Mouse (Mus musculus): ENCODE data around the gene Npas4. TPM values are rescaled to one million over a fixed set of nuclear protein-coding genes. Genes with fewer than 3 reads are reported as not detected.
"Not testable (repeated sequence)": the region's sequence is repeated elsewhere in the genome, so short reads cannot be mapped to it uniquely, and the experiment has no call there.

Gene Npas4
- polyA plus RNA-seq, 1 experiment from 2014 or later = 0.14 TPM

DNA sequence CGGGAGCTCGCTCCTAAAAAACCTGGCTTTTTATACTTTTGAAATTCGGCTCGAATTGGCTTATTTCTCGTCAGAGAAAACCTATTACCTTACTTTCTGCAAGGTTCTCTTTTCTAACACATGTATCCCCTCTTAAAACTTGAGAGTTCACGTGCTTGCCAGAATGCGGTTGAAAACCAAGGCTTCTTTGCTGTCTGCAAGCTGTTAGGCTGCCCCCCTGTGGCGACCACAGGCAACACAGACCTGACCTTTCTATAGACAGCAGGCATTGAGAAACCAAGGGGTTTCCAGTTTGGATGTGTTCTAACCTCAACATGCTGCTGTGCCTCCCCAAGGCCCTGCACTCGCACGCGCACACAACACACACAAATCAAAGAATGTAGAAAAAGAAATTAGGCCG, 26.7 kb upstream of the Npas4 start:
- Histone ChIP-seq H3K27me3 (no peaks in the 10 kb centered on the region), H3K9me3 (no peaks in the 10 kb centered on the region), H3K4me3 (replicated peaks) (no peak overlapping the region), H3K4me1 (peaks cover 5% of the 10 kb centered on the region; the same call in 1 of the 2 replicates), H3K27ac (no peak overlapping the region), H3K36me3 (replicated peaks) (no peaks in the 10 kb centered on the region), H3K9ac (no peak overlapping the region; the same call in 1 of the 2 replicates), H3K4me2 (no peak overlapping the region)
- WGBS = 24% methylated on average over 12 of the region's 12 CpGs
- no peak for ATAC-seq (ENCODE audit: low FRiP score)

DNA sequence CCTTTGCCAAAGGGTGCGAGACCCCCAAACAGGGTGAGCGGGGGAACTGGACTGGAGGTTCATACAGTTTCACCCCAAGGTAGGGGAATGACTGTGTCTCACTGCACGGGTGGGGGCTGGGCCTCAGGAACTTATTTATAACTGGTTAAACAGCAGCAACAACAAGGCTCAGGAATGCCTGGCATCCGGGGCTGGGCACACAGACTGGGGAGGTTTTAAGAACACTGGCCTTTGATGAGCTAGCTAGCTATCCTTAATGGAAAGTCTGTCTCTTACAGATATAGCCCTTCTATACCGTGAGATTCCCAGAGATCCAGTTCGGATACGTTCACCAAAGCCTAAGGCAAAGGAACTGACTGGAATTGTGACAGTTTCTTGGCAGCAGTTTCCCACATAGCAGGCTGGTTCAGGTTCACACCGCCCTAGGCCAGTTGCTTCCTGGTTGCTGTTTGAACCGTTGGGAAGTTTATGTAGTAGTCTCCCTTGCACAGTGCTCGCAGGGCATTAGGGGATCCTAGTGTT, 26.2 kb upstream of the Npas4 start:
- H3K4me3 ChIP-seq (replicated peaks) = no peak overlapping the region
- 0 out of 2 replicates have a peak overlapping the region, but pooled peaks have one; percentile 36 for H3K27ac ChIP-seq
- no peak overlapping the region; the same call in 1 of the 2 replicates for H3K9ac ChIP-seq
- WGBS = 50% methylated on average over 10 of the region's 10 CpGs
- H3K4me2 ChIP-seq = no peak overlapping the region
- H3K36me3 ChIP-seq (replicated peaks) = no peaks in the 10 kb centered on the region
- no peaks in the 10 kb centered on the region for H3K9me3 ChIP-seq
- H3K4me1 ChIP-seq = peaks cover 5% of the 10 kb centered on the region; the same call in 1 of the 2 replicates
- H3K27me3 ChIP-seq = no peaks in the 10 kb centered on the region
- no peak for ATAC-seq (ENCODE audit: low FRiP score)

DNA sequence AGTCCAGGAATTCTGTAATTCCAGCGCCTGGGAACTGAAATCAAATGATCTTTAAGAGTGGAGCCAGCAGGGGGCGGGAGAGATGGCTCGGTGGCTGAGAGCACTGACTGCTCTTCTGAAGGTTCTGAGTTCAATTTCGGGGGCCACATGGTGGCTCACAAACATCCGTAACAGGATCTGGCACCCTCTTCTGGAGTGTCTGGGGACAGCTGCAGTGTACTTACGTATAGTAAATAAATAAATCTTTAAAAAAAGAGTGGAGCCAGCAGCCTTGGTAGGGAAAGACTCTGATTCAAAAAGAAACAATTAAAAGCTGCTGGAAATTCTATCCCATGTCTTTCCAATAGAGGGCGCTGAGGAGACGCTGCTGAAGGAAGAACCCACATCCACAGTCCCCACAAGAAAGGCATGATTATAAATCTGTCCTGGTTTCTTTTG, 24.9 kb upstream of the Npas4 start:
- 16% methylated on average over 8 of the region's 8 CpGs for WGBS
- no peaks in the 10 kb centered on the region for H3K36me3 ChIP-seq (replicated peaks)

DNA sequence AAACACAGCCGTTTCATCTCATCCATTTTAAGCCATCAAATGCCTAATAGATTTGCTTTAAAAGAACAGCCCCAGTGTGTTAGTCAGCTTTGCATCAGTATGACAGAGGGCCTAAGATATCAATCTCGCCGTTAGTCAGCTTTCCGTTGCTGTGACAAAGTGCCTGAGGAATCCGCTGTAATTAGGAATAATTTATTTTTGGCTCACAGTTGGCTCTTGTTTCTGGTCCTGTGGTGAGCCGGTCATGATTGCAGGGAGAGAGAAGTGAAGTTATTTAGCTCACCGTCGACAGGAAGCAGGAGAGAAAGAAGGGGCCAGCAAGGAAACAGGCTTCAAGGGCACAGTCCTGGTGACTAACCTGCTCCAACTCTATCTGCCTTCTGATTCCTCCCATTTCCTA, 23.0 kb upstream of the Npas4 start:
- WGBS = 80% methylated on average over 8 of the region's 8 CpGs
- peaks cover 5% of the 10 kb centered on the region; the same call in 1 of the 2 replicates for H3K4me1 ChIP-seq
- no peaks in the 10 kb centered on the region for H3K9me3 ChIP-seq
- no peak overlapping the region for H3K9ac ChIP-seq
- no peak overlapping the region for H3K4me3 ChIP-seq (replicated peaks)
- ATAC-seq (ENCODE audit: low FRiP score) = no peak
- H3K27me3 ChIP-seq = no peaks in the 10 kb centered on the region; the same call in 1 of the 2 replicates
- H3K27ac ChIP-seq = no peak overlapping the region
- H3K36me3 ChIP-seq (replicated peaks) = no peaks in the 10 kb centered on the region
- H3K4me2 ChIP-seq = no peak overlapping the region

More for the DNA sequence above, 24.9 kb upstream of the Npas4 start:
- ATAC-seq (ENCODE audit: low FRiP score) = no peak
- H3K27me3 ChIP-seq = no peaks in the 10 kb centered on the region; the same call in 1 of the 2 replicates
- no peak overlapping the region for H3K4me3 ChIP-seq (replicated peaks)
- no peaks in the 10 kb centered on the region for H3K9me3 ChIP-seq
- no peak overlapping the region for H3K4me2 ChIP-seq
- H3K9ac ChIP-seq = no peak overlapping the region
- H3K27ac ChIP-seq = no peak overlapping the region
- H3K4me1 ChIP-seq = peaks cover 5% of the 10 kb centered on the region; the same call in 1 of the 2 replicates

DNA sequence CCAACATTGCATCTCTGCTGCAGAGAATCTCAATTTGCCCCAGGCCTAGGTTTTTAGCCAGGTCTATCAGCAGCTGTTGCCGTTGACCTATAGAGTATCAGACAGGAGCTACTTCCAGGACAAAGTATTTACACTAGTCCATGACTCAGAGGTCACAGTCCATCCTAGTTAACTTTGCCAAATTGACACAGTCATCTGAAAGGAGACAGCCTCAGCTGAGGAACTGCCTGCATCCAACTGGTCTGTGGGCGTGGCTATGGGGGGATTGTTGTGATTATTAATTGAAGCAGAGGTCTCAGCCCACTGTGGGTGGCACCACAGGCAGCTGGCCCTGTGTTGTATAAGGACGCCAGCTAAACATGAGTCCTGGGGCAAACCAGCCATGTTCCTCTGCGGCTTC, 14.8 kb upstream of the Npas4 start:
- 71% methylated on average over 4 of the region's 4 CpGs for WGBS
- Histone ChIP-seq H3K27me3 (peaks cover 6% of the 10 kb centered on the region), H3K36me3 (replicated peaks) (no peaks in the 10 kb centered on the region), H3K9me3 (no peaks in the 10 kb centered on the region), H3K4me3 (replicated peaks) (no peak overlapping the region), H3K4me1 (peaks cover 15% of the 10 kb centered on the region), H3K4me2 (no peak overlapping the region), H3K9ac (no peak overlapping the region), H3K27ac (no peak overlapping the region)
- ATAC-seq (ENCODE audit: low FRiP score) = no peak

DNA sequence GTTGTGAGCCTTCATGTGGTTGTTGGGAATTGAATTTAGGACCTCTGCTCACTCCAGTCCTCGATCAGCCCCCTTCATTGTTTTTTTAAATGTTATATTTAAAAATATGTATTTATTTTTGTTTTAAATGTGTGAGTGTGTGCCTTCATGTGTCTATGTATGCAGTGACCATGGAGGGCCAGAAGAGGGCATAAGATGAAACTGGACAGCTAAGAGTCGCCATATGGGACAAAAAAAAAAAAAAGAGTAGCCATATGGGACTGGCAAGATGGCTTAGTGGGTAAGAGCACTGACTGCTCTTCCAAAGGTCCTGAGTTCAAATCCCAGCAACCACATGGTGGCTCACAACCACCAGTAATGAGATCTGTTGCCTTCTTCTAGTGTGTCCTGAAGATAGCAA, 13.5 kb upstream of the Npas4 start:
- not testable (repeated sequence) for H3K36me3 ChIP-seq (replicated peaks); H3K4me3 ChIP-seq (replicated peaks); H3K27ac ChIP-seq; H3K9me3 ChIP-seq; H3K4me2 ChIP-seq; ATAC-seq (ENCODE audit: low FRiP score); H3K9ac ChIP-seq
- Histone ChIP-seq H3K4me1 (peaks cover 15% of the 10 kb centered on the region), H3K27me3 (peaks cover 18% of the 10 kb centered on the region)
- WGBS = 50% methylated on average over 2 of the region's 2 CpGs

DNA sequence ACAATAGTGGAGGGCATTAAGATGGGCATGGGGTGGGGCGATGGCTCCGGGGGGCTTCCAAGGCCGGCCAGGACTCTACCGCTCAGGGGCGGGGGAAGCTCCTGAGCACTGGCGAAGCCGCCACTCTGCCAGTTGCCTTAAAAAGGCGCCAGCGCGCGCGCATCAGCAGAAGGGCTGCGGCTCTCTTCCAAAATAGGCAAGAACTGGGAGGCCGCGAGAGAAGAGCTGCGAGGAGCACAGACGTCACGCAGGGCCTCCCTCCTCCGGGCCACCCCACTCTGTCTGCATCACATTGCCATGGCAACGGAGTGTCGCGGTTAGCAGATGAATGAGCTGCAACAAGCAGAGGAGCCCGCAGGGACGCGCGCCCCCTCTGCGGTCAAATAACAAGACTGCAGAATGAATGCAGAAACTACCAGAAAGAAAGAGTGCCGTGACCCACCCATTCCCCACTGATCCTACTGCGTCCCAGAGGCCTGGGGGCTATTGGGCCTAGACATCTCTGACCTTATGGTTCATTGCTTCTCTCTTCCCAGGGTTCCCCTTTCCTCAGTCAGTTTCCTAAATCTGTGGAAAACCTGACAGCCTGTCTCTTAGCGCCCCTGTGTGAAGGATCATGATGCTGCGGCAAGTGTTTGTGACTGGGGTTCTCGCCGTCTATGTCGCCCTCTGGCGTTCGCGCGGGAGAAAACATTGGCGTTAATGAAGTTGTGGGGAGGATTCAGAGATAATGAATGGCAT, 11.7 kb upstream of the Npas4 start:
- Histone ChIP-seq H3K4me1 (peaks cover 15% of the 10 kb centered on the region), H3K36me3 (replicated peaks) (no peaks in the 10 kb centered on the region), H3K4me2 (peak overlapping the region; percentile 70), H3K9me3 (no peaks in the 10 kb centered on the region), H3K9ac (peak overlapping the region; percentile 57), H3K27me3 (peaks cover 24% of the 10 kb centered on the region), H3K27ac (peak overlapping the region; percentile 92), H3K4me3 (replicated peaks) (peak overlapping the region; percentile 39)
- WGBS = under 1% methylated on average over 39 of the region's 39 CpGs
- ATAC-seq (ENCODE audit: low FRiP score) = peak; percentile 98

DNA sequence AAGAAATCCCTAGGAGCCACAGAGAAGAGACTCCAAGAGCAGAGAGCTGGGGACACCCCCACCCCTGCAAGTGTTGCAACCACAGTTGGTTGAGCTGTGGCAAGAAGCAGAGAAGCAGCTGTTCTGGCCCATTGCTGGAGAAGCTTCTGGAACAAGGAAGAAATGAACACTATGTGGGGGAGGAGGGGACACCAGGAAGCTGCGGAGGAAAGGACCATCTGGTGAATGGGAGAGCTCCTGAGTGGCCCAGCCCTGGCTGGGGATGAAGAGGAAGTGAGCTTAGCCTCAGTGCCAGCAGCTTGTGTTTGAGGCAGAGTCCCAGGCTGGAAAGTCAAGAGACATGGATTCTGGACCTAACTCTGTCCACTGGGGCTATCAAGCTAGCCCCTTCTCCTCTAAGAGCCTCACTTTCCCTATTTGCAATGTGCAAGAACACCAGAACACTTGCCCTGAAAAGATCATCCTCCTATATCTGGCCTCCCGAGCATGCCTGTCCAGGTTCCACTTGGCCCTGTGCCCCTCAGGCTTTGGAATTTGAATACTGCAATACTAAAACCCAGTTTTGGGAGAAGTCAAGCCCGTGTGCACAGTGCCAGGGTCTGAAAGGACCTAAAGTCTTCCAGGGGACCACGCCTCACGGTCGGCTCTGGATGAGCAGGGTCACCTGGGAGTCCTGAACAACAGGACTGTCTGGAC, 9.5 kb upstream of the Npas4 start:
- Histone ChIP-seq H3K4me3 (replicated peaks) (no peak overlapping the region), H3K9ac (no peak overlapping the region), H3K36me3 (replicated peaks) (no peaks in the 10 kb centered on the region), H3K4me1 (peaks cover 15% of the 10 kb centered on the region), H3K27ac (no peak overlapping the region), H3K27me3 (peaks cover 29% of the 10 kb centered on the region), H3K9me3 (no peaks in the 10 kb centered on the region), H3K4me2 (no peak overlapping the region)
- no peak for ATAC-seq (ENCODE audit: low FRiP score)
- WGBS = 78% methylated on average over 6 of the region's 6 CpGs

DNA sequence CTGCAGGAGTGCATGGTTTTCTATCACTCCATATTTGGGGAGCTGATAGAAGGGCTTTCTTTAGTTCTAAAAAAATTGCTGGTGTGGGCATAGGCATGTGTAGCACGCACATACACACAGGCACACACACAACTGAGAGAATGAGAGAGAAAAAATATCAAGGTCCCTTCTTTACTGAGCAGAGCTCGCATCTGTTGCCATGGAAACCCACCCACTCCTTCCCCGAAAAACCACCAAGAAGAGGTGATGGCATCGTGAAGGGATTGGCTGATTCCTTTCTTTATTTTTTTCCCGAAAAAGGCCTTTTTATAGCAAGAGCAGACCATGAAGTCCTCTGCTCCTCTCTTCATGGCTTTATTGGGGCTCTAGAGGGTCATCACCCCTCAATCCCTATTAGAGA, 3.9 kb upstream of the Npas4 start:
- no peak for ATAC-seq (ENCODE audit: low FRiP score)
- Histone ChIP-seq H3K9ac (no peak overlapping the region), H3K4me1 (peaks cover 15% of the 10 kb centered on the region), H3K27ac (no peak overlapping the region), H3K4me3 (replicated peaks) (no peak overlapping the region), H3K9me3 (no peaks in the 10 kb centered on the region), H3K27me3 (peaks cover 75% of the 10 kb centered on the region), H3K36me3 (replicated peaks) (no peaks in the 10 kb centered on the region), H3K4me2 (no peak overlapping the region)
- WGBS = 64% methylated on average over 5 of the region's 5 CpGs

DNA sequence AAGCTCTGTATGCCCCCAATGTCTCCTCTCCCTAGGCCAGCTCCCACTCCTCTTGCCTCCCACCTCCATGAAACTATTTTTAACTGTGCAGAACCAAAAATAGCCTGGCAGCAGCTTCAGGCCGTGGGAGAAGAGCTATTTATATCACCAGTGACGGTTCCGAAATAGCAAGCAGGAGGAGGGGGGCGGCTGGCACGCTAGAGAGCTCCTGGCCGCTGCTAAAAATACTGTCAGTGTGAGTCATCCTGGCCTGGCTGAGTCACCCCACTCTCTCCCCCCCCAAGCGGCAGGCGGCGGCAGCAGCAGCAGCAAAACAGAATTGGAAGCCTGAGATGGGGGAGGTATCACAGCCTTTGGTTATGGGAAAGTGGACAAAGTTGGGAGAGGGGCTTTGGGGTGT, 2.8 kb upstream of the Npas4 start:
- peaks cover 15% of the 10 kb centered on the region for H3K4me1 ChIP-seq
- H3K9me3 ChIP-seq = no peaks in the 10 kb centered on the region
- ATAC-seq (ENCODE audit: low FRiP score) = no peak
- no peaks in the 10 kb centered on the region for H3K36me3 ChIP-seq (replicated peaks)
- no peak overlapping the region for H3K4me3 ChIP-seq (replicated peaks)
- H3K27ac ChIP-seq = no peak overlapping the region
- no peak overlapping the region for H3K4me2 ChIP-seq
- H3K9ac ChIP-seq = no peak overlapping the region
- 14% methylated on average over 9 of the region's 9 CpGs for WGBS
- peaks cover 83% of the 10 kb centered on the region for H3K27me3 ChIP-seq

DNA sequence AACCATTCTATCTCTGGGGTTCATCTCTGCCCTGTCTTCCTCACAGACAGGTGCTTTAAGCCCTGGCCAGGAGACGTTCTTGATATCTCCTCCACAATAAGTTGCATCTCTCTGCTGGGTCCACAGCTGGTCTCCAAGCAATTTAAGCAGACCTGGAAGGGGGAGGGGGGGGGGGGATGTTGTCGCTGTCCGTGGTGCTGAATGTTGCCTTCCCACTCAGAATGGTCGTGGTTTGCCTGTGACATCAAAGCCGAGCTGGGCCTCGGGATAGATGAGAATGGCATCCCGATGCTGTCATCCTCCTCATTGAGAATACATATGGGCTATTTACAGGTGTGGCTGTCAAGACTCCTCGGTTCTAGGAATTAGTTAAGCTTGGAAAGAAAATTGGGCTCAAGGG, 2.3 kb upstream of the Npas4 start:
- Histone ChIP-seq H3K9me3 (no peaks in the 10 kb centered on the region), H3K4me1 (peaks cover 15% of the 10 kb centered on the region), H3K4me3 (replicated peaks) (no peak overlapping the region), H3K9ac (no peak overlapping the region), H3K27me3 (peaks cover 88% of the 10 kb centered on the region), H3K36me3 (replicated peaks) (no peaks in the 10 kb centered on the region), H3K4me2 (no peak overlapping the region), H3K27ac (no peak overlapping the region)
- WGBS = 17% methylated on average over 8 of the region's 8 CpGs
- ATAC-seq (ENCODE audit: low FRiP score) = no peak

DNA sequence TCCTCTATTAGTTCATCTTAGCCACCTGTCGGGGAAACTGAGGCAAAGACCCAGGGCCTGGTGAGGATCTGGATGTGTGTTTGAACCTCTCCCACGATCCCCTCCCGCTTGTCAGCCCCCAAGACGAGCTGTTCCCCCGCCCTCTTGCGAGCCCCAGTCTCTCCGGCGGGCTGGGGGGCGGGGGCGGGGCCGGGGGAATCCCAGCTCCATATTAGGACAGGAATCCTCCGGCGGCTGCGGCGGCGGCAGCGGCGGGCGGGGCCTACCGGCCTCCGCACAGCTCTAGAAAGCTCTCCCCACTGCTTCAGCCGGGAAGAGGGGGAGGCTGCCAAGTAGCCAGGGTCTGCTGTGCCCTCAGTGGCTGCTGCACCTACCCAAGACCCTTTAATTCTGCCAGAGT, 600 bp upstream of the Npas4 start:
- Histone ChIP-seq H3K27ac (no peak overlapping the region), H3K4me2 (peak overlapping the region; percentile 52), H3K9me3 (no peaks in the 10 kb centered on the region), H3K9ac (no peak overlapping the region), H3K4me3 (replicated peaks) (peak overlapping the region; percentile 22), H3K27me3 (peaks cover 97% of the 10 kb centered on the region), H3K4me1 (peaks cover 15% of the 10 kb centered on the region), H3K36me3 (replicated peaks) (no peaks in the 10 kb centered on the region)
- 1% methylated on average over 21 of the region's 22 CpGs for WGBS
- peak; percentile 36; the same call in 1 of the 2 replicates for ATAC-seq (ENCODE audit: low FRiP score)
